Mouse (Mus musculus): ENCODE data around the gene Gm20388.
A peak's percentile ranks its signal among the peaks of the same experiment; 100 is the strongest.
"Not testable (repeated sequence)": the region's sequence is repeated elsewhere in the genome, so short reads cannot be mapped to it uniquely, and the experiment has no call there.

Gene Gm20388

DNA sequence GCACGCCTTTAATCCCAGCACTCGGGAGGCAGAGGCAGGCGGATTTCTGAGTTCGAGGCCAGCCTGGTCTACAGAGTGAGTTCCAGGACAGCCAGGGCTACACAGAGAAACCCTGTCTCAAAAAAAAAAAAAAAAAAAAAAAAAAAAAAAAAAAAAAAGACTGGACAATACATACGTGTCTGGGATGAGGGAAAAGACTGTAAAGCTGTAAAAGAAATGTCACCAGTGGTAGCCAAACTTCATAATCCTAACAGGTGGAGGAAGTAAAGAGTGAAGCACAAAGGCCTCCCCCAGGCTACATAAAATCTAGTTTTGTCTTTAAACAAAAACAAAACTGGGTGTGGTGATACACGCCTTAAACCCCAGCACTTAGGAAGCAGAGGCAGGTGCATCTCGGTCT is 4103.7 kb downstream of the Gm20388 start:
- not testable (repeated sequence) for DNase-seq (ENCODE audit: low spot score)

DNA sequence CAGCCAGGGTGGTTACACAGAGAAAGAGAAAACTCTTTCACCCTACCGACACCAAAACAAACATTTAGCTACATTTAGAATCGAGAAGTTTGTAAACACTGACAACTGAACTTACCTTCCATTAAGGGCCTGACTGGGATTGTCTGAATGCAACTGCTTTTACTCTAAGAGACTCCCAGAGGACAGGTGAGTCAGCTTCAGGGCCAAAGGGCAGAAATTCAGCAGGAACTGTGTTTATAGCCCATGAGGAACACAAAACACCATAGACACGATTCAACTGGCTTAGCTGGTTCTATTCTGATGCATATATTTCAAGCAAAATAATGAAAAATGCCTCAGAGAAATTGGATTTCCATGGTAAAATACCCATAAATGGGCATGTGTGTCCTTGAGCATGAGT is 4104.1 kb downstream of the Gm20388 start:
- no peak for DNase-seq (ENCODE audit: low spot score)

DNA sequence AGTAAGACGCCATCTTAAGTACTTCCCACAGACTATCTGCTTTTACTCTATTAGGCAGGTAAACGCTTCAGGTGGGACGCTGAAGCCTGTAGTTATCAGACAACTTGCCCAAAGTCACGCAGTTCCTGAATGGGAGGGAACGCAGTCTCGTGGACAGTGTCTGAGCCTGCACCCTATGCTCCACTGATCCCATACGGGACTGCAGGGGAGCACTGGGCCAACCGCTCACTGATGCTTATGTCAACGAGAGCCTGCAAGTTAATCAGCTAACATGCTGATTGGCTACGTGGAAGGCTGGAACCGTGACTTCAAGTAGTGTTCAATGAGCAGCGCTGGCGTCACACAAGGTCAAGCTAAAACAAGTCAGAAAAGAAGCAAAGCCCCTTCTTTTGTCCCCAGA is 4109.1 kb downstream of the Gm20388 start:
- no peak for DNase-seq (ENCODE audit: low spot score)

DNA sequence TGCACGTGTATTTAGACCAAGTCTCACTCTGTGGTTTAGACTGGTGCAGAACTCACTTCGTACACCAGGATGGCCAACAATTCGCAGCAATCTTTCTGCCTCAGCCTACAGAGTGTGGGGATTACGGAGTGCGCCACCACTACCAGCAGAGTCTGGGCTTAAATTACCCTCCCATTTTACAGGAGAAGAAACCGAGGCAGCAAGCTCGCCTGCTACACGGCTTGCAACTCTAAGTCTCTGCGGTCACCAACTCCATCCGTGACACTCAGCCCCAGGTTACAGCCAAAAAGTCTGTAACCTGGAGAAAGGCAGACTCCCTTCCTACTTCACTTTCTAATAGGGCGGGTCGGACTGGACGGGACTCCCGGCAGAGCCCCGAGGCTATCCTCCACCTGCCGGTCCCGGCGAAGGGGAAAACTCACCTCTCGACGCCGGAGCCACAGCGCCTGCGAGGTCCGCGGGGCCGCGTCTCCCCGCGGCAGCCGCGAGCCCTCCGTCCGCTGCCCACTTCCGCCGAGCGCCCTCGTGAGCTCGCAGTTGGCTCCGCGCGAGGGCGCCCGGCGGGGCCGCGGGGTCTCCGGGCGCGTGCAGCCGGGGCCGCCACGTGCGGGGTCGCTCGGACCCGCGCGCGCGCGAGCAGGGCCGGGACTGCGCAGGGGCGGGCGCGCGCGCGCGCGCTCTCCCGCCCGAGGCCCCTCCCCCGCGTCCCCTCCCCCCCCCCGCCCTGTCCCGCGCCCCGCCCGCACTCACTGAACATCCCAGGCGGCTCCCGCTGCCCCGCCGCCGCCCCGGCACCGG is 4110.0 kb downstream of the Gm20388 start:
- peak; percentile 45 for DNase-seq (ENCODE audit: low spot score)

DNA sequence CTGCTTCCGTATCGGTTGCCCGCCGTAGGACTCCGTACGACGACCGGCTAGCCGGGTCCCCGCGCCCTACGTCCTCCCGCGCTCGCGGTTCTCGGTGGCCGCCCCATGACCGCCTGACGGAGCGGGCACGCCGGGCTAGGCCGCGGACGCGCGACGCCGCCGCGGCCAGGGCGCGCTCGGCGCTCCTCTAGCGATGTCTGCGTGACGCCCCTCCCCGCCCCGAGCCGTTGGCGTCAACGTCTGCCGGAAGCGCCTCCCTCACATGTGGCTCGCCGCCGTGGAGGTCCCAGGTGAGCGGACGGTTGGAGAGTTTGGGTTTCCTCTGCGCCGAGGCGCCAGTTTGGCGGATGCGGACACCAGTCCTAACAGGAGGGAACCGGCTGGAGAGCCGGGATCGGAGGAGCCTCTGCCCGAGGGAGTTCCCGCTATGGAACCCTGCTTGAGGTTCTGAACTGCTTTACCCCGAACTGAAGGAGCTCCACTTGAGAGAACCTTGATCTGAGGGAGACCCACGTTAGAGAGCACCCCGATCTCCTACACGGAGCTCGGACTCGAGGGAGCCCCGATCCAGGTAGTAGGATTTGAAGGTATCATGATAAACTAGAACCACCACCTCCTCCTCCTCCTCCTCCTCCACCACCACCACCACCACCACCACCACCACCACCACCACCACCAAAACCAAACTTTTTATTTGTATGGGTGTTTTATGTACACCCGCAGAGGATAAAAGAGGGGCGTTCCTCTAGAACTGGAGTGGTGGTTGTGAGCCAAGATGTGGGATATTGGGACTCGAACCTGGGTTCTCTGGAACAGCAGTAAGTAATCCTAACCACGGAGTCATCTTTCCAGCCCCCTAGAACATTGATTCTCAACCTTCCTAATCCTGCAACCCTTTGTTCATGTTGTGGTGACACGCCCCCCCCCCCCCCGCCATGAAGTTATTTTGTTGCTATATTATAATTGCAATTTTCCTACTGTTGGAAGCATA is 4110.9 kb downstream of the Gm20388 start, which contains the start of the genes Taf5l and Urb2:
Gene Taf5l (minus strand): TSS at position 161 of the 991 bp plus-strand sequence.
Gene Urb2 (plus strand): TSS at position 272 of the 991 bp plus-strand sequence.
- DNase-seq (ENCODE audit: low spot score): peak; percentile 89

DNA sequence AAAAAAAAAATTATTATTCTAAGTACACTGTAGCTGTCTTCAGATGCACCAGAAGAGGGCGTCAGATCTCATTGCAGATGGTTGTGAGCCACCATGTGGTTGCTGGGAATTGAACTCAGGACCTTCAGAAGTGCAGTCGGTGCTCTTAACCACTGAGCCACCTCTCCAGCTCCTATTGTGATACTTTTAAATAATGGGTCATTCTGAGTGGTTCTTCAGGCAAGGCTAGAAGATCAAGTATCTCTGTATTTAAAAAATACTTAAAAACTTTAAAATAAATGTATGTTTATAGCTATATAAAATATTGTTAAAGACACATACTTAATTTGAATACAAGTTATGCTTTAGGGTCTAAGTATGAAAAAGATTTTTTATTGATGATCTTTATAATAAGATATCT is 4115.6 kb downstream of the Gm20388 start:
- not testable (repeated sequence) for DNase-seq (ENCODE audit: low spot score)

DNA sequence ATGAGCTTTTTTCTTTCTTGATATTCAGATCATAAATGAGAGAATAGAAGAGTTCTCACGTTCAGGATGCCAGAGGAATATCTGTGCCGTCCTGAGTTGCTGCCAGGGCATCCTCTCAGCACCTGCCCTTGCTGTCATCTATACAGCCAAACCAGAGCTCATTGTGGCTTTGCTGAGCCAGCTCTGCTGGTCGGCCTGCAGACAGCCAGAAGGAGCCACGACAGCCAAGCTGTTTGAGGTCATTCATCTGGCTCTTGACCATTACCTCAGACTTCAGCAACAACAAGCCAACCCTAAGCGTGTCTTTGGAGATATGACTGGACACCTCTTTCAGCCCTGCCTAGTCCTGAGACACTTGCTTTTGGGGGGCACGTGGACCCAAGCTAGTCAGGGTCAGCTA is 4117.2 kb downstream of the Gm20388 start:
- DNase-seq (ENCODE audit: low spot score): no peak

DNA sequence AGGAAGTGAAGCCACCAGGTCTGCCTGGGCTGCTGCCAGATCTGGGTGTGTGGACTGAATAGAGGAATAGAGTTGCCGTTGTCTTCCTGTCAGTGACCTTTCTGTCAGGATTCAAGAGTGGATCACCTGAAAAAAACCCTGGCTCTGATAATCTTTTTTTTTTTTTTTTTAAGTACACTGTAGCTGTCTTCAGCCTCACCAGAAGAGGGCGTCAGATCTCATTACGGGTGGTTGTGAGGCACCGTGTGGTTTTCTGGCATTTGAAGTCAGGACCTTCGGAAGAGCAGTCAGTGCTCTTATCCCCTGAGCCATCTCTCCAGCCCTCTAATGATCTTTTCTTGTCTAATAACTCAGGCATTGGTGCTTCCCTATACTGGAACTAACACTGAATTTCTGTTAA is 4122.8 kb downstream of the Gm20388 start:
- DNase-seq (ENCODE audit: low spot score): no peak

DNA sequence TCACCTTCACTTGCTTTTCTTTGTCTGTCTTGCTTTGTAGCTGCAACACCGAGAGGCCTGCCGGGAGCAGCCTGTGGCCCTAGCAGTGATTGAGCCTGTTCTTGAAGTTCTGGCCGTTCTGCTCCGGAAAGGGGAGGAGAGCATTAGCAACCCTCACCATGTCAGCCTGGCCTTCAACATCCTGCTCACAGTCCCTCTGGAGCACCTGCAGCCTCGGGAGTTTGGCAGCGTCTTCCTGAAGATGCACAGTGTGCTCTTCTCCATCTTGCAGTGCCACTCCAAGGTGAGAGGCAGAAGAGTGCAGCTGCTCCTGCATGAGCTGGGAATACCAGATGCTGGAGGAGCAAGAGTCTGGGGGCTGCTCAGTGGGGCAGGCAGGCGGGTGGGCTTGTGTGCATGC is 4127.5 kb downstream of the Gm20388 start:
- DNase-seq (ENCODE audit: low spot score): no peak

DNA sequence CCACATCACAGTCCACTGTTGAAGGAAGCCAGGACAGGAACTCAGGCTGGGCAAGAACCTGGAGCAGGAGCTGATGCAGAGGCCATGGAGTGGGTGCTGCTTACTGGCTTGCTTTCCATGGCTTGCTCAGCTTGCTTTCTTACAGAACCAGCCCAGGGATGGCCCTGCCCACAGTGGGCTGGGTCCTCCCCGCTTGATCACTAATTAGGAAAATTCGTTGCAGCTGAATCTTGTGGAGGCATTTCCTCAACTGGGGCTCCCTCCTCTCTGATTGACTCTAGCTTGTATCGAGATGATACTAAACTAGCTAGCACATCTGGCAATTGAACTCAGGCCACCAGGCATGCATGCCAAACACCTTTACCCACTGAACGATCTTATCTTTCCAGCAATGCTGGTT is 4128.7 kb downstream of the Gm20388 start:
- DNase-seq (ENCODE audit: low spot score): no peak

DNA sequence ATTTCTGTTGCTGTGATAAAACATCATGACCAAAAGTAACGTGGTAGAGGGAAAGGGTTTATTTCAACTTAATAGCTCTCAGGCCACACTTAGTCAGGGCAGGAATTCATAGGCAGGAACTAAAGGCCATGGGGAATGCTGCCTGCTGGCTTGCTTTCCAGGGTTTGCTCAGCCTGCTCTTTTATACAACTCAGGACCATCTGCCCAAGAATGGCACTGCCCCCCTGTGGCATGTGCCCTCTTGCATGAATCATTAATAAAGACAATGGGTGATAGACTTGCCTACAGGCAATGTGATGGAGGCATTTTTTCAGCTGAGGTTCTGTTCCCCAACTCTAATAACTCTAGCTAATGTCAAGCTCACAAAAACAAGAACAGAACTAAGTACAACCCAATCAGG is 4131.6 kb downstream of the Gm20388 start:
- no peak for DNase-seq (ENCODE audit: low spot score)

DNA sequence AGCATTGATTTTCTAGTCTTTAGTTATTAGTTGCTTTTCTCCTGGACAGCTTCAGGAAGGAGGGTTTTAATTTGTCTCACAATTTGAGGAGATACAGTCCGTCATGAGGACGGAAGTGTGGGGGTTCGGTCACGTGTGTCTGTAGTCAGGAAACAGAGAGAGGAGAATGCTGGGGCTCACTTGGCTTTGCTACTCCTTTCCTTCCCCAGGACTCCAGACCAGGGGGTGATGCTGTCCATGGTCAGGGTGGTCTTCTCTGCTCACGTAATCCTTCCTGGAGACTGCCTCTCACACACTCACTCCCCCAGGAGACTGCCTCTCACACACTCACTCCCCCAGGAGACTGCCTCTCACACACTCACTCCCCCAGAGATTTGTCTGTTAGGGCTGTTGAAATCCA is 4133.8 kb downstream of the Gm20388 start:
- no peak for DNase-seq (ENCODE audit: low spot score)

DNA sequence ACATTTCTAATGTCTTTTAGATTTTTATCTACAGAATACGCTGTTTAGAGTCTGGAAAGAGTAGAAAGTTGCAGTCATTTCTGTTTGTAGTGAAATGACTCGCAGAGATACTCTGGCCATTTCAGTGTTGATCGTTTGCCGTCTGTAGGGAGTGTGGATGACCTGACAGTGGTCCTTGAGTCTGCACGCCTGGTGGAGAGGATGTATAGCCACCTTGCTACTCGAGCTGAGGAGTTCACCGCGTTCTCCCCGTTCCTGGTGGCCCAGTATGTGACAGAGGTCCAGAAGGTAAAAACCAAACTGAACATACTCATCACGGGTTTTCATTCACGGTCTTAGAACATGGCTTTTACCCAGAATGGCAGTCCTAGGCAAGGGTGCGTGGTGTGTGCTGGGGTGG is 4134.3 kb downstream of the Gm20388 start:
- DNase-seq (ENCODE audit: low spot score): no peak

DNA sequence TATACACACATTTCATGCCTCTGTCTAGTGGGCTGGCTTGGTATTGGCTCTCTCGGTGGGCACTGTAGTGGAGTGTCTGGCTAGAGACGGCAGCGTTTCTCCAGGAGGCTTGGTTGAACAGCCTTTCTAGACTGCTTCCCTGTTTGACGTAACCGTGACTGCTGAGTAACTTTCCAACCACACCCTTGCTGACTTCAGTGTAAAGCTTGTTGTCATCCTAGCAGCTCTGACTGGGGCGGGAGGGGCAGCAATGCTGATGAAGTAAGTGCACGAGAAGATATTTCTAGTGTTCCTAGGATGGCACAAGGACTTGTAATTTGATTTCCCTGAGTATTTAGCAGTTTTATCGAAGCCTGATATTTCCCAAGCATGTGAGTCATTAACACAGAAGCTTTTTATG is 4135.2 kb downstream of the Gm20388 start:
- no peak for DNase-seq (ENCODE audit: low spot score)

DNA sequence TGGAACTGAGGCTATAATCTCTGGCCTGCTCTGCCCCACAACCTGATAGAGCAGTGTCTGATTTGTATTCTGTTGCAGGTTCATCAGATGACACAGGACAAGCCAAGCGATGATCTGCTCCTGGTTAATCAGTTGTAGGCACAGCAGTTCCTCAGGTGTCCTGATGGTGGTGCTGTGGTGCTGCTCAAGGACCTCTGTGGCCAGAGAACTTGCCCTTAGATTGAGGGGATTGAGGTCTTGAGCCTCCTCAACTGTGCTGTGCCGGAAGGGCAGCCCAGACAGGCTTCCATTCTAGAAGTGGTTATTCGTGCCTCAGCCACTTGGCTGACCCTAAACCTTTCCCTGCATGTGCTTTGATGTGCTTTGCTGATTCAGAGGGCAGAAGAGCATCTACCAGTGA is 4141.5 kb downstream of the Gm20388 start:
- peak; percentile 63 for DNase-seq (ENCODE audit: low spot score)

DNA sequence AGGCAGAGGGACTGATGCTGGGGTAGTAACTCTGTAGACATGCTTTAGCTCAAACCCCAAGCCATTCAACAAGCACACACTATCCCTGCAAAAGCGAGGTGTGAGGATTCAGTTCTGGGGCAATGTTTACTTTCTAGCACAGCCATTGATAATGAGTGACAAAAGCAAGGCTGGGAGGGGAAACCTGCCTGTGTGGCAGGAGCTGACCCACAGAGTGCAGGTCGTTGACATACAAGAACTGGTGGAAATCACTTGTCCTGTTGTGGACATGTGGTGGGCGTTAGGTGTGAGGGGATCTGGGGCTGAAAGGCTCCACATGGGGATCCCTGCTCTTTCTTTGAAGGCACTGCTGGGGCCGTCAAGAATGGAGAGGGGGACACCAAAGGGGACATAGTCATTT is 4141.9 kb downstream of the Gm20388 start:
- DNase-seq (ENCODE audit: low spot score): no peak

DNA sequence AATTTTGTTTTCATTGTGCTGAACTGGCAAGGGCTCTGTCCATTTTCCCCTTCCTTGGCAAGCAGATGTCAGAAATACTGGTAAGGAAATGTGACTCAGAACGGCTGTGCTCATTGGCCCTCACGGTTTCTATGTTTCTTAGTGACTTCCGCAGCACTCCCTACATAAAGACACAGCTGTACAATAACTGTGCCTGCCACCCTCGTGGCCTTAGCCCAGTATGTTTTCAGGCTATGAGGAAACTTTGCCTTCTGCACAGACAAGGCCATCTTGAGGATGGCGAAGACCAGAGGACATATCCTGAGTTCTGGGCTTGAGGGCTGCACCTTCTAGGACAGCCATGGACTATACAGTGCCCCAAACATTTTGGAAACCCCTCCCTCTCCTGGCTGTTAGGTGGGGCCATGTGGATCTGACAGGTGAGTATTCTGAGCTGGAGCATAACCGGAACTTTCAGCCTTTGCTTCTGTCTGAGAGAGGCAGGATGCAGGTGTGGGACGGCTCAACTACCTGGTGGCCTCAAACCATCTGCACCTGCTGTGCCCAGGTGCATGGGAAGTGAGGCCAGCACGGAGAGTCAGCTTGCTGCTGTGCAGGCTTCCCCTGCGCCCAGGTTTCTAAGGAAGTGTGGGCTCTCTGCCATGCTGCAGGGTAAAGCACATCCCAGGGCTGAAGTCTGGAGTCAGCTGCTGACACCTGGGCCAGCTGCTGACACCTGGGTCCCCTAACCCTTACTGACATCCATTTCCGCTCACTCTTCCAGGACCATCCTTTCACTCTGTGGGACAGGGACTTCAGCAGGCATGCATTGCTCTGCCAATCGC is 4146.4 kb downstream of the Gm20388 start:
- no peak for DNase-seq (ENCODE audit: low spot score)

DNA sequence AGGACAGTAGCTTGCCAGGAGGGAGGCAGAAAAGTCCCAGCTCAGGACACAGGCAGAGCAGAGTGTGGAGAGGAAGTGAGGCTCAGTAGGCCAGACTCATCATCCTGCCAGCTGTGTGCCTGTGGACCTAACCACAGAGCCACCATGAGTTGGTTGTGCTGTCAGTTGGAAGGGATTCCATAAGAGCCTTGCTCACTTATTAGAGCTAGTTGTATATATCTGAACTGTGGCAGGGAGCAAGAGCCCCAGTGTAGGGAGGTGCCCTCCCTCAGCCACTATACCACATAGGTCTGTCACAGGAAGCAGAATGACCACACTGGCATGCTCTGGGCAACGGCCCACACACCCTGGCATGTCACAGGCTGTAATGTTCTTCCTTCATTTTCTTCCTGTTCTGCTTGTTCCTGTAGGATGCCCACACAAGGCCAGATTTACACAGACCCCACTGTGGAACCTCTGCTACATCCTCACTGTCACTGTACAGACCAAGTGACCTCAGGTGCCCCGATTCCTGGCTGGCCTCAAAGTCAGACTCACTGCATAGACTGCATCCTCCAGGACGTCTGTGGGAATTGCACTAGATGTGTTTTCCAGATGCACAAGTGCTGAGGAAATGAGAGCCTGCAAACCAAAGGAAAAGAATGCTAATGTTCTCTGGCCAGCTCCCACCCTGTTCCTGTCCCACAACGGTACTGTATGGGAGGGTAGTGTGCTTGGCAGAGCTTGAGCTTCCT is 4155.9 kb downstream of the Gm20388 start:
- DNase-seq (ENCODE audit: low spot score): no peak

DNA sequence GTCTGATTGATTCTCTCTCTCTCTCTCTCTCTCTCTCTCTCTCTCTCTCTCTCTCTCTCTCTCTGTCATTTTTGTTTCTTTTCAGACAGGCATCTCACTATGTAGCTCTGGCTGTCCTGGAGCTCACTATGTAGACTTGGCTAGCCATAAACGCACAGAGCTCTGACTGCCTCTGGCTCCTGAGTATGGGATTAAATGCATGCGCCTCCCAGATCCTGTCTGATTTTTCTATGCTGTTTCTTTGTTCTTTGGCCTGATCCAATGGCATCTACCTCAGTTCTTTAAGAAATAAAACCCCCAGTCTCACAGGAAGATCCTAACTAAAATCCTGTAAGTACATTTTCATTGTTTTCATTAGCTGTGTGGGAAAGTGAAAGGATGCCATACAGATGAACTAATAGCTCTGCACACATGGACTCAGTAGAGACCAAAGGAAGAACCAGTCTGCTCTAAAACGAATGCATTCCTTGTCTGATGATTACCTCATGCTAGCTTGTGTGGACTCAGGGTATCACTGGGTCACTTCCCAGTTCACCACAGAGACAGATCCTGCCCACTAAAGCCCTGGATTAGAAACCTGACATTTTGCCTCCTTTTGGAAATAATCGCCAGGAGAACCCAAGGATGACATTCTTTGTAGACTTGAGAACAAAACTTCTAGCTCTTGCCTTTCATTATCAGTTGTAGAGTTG is 4156.6 kb downstream of the Gm20388 start:
- DNase-seq (ENCODE audit: low spot score): no peak

Data from ovary, postnatal 14 days (tissue).